Mouse (Mus musculus) adrenal gland, postnatal 36 days (tissue): ENCODE measurements at regions not wholly inside any gene's neighbourhood (a gene's known extent, or its start where the extent isn't known, plus 50 kb on each side); places are given as distances from the start of the nearest gene placed in this dataset.

ENCODE experiments used
- DNase-seq, 2 experiments: peaks; one replicate each; pipeline ENCODE4 v3.0.0; 2021; ENCODE audit warnings: mixed read lengths in 1 of 2

DNA sequence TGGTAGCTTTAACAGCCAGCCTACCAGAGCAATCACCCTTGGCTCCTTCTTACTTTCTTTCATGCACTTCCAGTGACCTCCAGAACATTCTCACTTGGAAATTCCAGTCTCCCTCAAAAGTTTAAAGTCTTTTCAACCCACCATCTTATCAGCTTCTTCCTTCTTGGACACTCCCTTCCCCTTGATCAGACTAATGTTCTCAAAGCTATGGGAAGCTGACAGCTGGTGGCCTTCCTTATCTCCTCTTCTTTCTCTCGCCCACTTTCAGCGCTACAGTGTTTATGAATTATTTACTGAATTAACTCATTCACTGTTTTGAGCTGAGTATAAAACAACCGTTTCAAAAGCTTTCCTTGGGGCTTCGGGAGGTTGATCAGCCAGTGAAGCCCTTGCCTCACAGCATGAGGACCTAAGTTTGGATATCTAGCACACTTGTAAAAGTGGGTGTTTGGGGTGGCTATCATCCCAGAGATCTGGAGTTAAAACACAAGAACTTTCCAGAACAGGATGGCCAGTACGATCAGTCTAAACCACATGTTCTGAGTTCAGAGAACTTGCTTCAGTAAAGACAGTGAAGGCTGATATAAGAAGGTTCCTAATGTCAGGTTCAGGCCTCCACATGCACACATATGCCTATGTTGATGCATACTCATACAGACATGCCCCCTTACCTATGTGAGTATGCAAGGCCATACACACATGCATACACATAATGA is 59.7 kb upstream of the Ikzf2 start:
- DNase-seq = no peak

DNA sequence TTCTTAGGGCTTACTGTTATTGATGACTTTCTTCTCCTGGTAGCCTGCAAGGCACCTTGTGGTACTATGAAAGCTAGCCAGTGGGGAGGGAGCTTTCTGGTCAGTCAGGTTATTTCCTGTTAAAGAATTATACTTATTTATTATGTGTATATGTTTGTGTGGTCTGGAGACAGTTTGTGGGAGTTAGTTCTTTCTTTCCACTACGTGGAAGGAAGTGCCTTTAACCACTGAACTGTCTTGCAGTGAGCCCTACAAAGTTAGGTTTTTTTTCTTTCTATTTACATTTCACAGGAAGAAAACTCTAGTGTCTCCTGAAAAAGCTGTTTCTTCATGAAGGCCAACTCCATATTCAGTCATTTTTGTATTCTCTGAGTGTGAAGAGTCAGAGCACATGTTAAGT is 65.7 kb upstream of the Ikzf2 start:
- DNase-seq = no peak

DNA sequence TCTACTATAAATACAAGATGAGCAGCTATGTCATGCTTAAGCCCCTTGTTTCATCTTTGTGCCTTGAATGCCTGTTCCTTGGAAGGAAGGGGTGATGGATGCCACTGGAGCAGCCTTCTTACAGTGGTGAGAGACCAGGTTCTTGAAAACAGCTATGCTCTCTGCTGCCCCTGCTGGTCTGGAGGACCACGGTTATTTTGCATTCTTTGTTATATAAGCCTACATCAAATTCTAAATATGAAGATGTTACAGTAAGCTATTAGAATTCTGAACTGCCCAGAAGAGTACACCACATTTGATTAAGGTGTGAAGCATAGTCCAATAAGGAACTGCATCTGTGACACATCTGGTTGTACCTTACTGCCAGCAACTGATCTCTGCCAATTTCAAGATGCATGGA is 69.1 kb upstream of the Spag16 start:
- no peak for DNase-seq

DNA sequence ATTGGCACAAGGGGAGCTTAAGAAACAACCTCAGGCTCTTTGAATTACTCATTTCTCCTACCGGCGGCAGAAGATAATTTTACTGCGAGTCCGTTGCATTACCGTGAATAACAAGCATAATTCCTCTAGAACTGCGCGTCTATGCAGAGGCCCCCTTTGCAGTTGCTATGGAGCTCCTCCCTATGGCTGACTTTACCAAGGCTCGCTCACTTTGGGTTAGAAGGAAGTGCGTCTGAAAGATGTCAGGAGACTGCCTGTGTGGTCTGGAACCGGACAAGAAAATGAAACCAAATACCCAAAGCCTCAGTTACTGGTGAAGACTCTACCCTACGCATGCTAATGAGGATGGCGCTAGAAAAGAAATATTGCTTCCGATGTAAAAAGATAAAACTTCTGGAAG is 67.2 kb upstream of the Spag16 start:
- no peak for DNase-seq

DNA sequence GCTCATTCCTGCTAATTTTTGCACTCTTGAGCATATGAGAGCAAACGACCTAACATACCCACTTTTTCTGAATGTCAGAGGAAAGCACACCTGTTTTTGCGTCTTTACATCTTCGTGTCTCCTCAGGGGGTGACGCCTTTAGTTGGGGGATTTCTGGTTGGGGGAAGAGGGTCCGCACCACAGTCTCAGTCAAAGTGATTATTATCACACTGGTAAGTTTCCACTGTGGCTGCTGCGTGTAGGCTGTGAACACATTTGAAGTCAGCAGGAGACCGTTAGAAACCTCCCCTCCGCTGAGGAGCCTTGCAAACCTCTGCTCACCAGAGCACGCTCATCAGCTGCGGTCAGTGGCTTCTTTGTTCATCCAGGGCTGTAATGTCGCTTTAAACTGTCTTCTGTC is 58.1 kb upstream of the Spag16 start:
- DNase-seq = no peak

DNA sequence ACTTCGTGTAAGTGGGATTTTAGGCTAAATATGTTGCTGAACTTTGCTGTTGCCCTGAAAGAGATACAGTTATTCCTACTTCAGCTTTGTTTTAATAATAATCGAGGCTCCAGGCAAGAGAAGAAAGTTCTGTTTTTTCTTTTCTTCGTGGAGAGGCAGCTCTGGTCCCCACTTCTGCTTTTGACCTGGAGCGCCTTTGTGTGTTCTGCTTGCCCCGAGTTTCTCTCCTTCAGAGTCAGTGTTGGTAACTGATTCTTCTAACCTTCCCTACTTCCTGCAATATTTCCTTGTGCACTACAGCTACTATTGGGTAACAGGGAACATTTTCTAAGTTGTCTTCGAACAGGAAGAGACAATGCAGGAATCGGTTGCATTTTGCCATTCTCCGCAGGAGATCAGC is 56.6 kb upstream of the Spag16 start:
- no peak for DNase-seq

DNA sequence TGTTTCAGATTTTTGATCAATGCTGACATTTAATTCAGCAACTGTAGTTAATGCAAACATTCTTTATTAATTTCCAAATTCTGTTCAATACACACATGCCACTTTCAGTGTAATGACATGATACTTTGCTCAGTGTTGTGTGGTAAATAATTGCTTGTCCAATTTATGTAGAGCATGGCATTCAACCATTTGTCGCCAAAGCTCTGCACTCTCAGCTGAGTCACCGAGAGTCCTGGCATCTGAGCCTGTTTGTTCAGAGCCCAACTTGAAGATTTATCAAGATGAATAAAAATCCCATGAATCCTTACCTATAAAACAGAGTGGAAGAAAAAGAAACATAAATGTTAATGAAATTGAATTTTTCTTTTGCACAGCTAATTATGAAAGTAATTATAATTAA is 55.3 kb upstream of the Spag16 start:
- no peak for DNase-seq

DNA sequence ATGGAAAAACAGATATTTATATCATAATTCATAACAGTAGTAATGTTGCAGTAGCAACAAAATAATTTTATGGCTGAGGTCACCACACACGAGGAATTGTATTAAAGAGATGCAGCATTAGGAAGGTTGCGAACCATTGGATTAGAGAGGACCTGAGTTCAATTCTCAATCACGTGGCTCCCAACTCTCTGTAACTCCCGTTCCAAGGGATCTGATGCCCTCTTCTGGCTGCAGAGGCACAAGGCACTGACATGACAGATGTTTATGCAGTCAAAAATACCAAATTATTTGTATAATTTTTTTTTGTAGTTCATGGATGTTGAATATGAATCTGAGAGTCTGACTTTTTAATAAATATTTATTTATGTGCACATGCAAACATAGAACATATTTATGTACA is 51.2 kb upstream of the Spag16 start:
- peak; percentile 13 to 17 for DNase-seq
